Mouse (Mus musculus) kidney, postnatal 14 days (tissue): ENCODE results near the gene Eps8.

ENCODE experiments used
- DNase-seq: peaks from one replicate; pipeline ENCODE4 v3.0.0; 2022; ENCODE audit warnings: mixed read lengths

The Eps8 gene

GRCm38 (mm10) chr6:137654776-137655175, at the start of gene Eps8:
Gene Eps8, minus strand, starts transcription at chr6:137654876.
- DNase-seq = no peak

GRCm38 (mm10) chr6:137703431-137703830, 48.8 kb upstream of the Eps8 start:
- no peak for DNase-seq

GRCm38 (mm10) chr6:137702918-137703317, 48.2 kb upstream of the Eps8 start:
- peak; percentile 44 for DNase-seq

GRCm38 (mm10) chr6:137702186-137702585, 47.5 kb upstream of the Eps8 start:
- DNase-seq = no peak

GRCm38 (mm10) chr6:137699434-137699833, 44.8 kb upstream of the Eps8 start:
- no peak for DNase-seq

- no peak for DNase-seq
Observed at GRCm38 (mm10) chr6:137696445-137697204, 41.9 kb upstream of the Eps8 start.

GRCm38 (mm10) chr6:137695046-137695445, 40.4 kb upstream of the Eps8 start:
- no peak for DNase-seq

GRCm38 (mm10) chr6:137694310-137694709, 39.6 kb upstream of the Eps8 start:
- DNase-seq = no peak

GRCm38 (mm10) chr6:137690550-137691119, 36.0 kb upstream of the Eps8 start:
- no peak for DNase-seq

- DNase-seq = peak; percentile 21
Observed at GRCm38 (mm10) chr6:137688506-137689105, 33.9 kb upstream of the Eps8 start.

- DNase-seq = no peak
Observed at GRCm38 (mm10) chr6:137688079-137688478, 33.4 kb upstream of the Eps8 start.

- no peak for DNase-seq
Observed at GRCm38 (mm10) chr6:137687667-137688066, 33.0 kb upstream of the Eps8 start.

GRCm38 (mm10) chr6:137682629-137683028, 28.0 kb upstream of the Eps8 start:
- DNase-seq = no peak

- DNase-seq = no peak
Observed at GRCm38 (mm10) chr6:137681000-137681399, 26.3 kb upstream of the Eps8 start.

GRCm38 (mm10) chr6:137676581-137676980, 21.9 kb upstream of the Eps8 start:
- no peak for DNase-seq

- no peak for DNase-seq
Observed at GRCm38 (mm10) chr6:137675556-137675955, 20.9 kb upstream of the Eps8 start.

GRCm38 (mm10) chr6:137673301-137673700, 18.6 kb upstream of the Eps8 start:
- no peak for DNase-seq

GRCm38 (mm10) chr6:137671561-137671960, 16.9 kb upstream of the Eps8 start:
- no peak for DNase-seq

GRCm38 (mm10) chr6:137670820-137671219, 16.1 kb upstream of the Eps8 start:
- no peak for DNase-seq

GRCm38 (mm10) chr6:137669876-137670275, 15.2 kb upstream of the Eps8 start:
- no peak for DNase-seq

GRCm38 (mm10) chr6:137669433-137669832, 14.8 kb upstream of the Eps8 start:
- no peak for DNase-seq

- DNase-seq = no peak
Observed at GRCm38 (mm10) chr6:137668331-137668730, 13.7 kb upstream of the Eps8 start.

GRCm38 (mm10) chr6:137667665-137668064, 13.0 kb upstream of the Eps8 start:
- no peak for DNase-seq

GRCm38 (mm10) chr6:137664936-137665335, 10.3 kb upstream of the Eps8 start:
- DNase-seq = no peak
